Mouse (Mus musculus) lung, adult 2 months (tissue): ENCODE measurements around the gene Ryr2. TPM values are rescaled to one million over a fixed set of nuclear protein-coding genes. Genes with fewer than 3 reads are reported as not detected.

Experiments used
- DNase-seq: peaks from one replicate; pipeline ENCODE4 v3.0.0; 2022
- H3K4me1 ChIP-seq: fragments of 200-500 bp; 2 replicates; pipeline ENCODE4 v1.6.1; 2011; ENCODE audit warnings: low read length; ENCODE audit not compliant: control insufficient read depth, insufficient read depth
- H3K4me3 ChIP-seq: fragments of 200-500 bp; replicated peaks from 2 replicates; pipeline ENCODE3; 2011; ENCODE audit warnings: low read depth, mild to moderate bottlenecking, control low read depth, low read length; ENCODE audit errors: extremely low read depth
- CTCF ChIP-seq: fragments of 200-500 bp; IDR thresholded peaks from 2 replicates; pipeline ENCODE4 v1.5.1; 2011; ENCODE audit warnings: mild to moderate bottlenecking, low read length, control low read depth; ENCODE audit not compliant: insufficient read depth
- POLR2A ChIP-seq: fragments of 200-500 bp; IDR thresholded peaks from 2 replicates; pipeline ENCODE4 v1.6.1; 2011; ENCODE audit warnings: low read depth, mild to moderate bottlenecking, control low read depth, low read length, borderline replicate concordance; ENCODE audit errors: extremely low read depth
- WGBS: fragments of 180-500 bp; shearing (Covaris S2); methylation state at CpG from one replicate; pipeline ENCODE4 v1.1.7; 2018; 5-methylcytosine and 5-hydroxymethylcytosine counted together
- polyA plus RNA-seq: library from polyadenylated mRNA; depleted of rRNA; stranded (reverse); fragments of >200 nt; gene quantifications from 2 replicates; pipeline ENCODE4 v1.2.3, GENCODE M21; 2012

Gene Ryr2
- polyA plus RNA-seq, 1 experiment: 4.1 TPM

- Histone ChIP-seq H3K4me1 (no peaks in the 10 kb centered on the region), H3K4me3 (no peak overlapping the region)
- no peak for TF ChIP-seq POLR2A
- TF ChIP-seq CTCF: no peak
- WGBS: 30% methylated on average over 7 of the region's 7 CpGs
- DNase-seq: no peak
Observed at GRCm38 (mm10) chr13:12124940-12125540, 18.3 kb upstream of the Ryr2 start.

GRCm38 (mm10) chr13:12115551-12115950 lies 8.8 kb upstream of the Ryr2 start:
- H3K4me1 ChIP-seq: no peaks in the 10 kb centered on the region
- DNase-seq: no peak
- 78% methylated on average over 8 of the region's 8 CpGs for WGBS
- TF ChIP-seq CTCF: no peak
- no peak for TF ChIP-seq POLR2A
- no peak overlapping the region for H3K4me3 ChIP-seq

- Histone ChIP-seq H3K4me1 (no peaks in the 10 kb centered on the region), H3K4me3 (no peak overlapping the region)
- DNase-seq: no peak
- WGBS: 66% methylated on average over 1 of the region's 1 CpGs
- TF ChIP-seq POLR2A: no peak
- no peak for TF ChIP-seq CTCF
Observed at GRCm38 (mm10) chr13:12114816-12115215, 8.1 kb upstream of the Ryr2 start.

- 73% methylated on average over 1 of the region's 1 CpGs for WGBS
- Histone ChIP-seq H3K4me3 (no peak overlapping the region), H3K4me1 (no peaks in the 10 kb centered on the region)
- no peak for DNase-seq
- TF ChIP-seq POLR2A: no peak
- TF ChIP-seq CTCF: no peak
Observed at GRCm38 (mm10) chr13:12108955-12109354, 2.2 kb upstream of the Ryr2 start.

- Histone ChIP-seq H3K4me1 (no peaks in the 10 kb centered on the region), H3K4me3 (no peak overlapping the region)
- TF ChIP-seq POLR2A (no peak), CTCF (no peak)
- DNase-seq: peak; percentile 6
- WGBS: 1% methylated on average over 67 of the region's 67 CpGs
Observed at GRCm38 (mm10) chr13:12105830-12106628, 716 bp downstream of the Ryr2 start.

GRCm38 (mm10) chr13:12105231-12105829 lies 1.4 kb downstream of the Ryr2 start:
- TF ChIP-seq POLR2A (no peak), CTCF (no peak)
- no peak for DNase-seq
- Histone ChIP-seq H3K4me3 (no peak overlapping the region), H3K4me1 (no peaks in the 10 kb centered on the region)
- WGBS: 8% methylated on average over 17 of the region's 17 CpGs

GRCm38 (mm10) chr13:12104318-12104717 lies 2.4 kb downstream of the Ryr2 start:
- no peak for TF ChIP-seq CTCF
- TF ChIP-seq POLR2A: no peak
- no peak for DNase-seq
- no peaks in the 10 kb centered on the region for H3K4me1 ChIP-seq
- H3K4me3 ChIP-seq: no peak overlapping the region
- 56% methylated on average over 1 of the region's 1 CpGs for WGBS

- WGBS: 79% methylated on average over 3 of the region's 3 CpGs
- H3K4me3 ChIP-seq: no peak overlapping the region
- no peaks in the 10 kb centered on the region for H3K4me1 ChIP-seq
- no peak for DNase-seq
- TF ChIP-seq CTCF: no peak
- TF ChIP-seq POLR2A: no peak
Observed at GRCm38 (mm10) chr13:12103017-12103416, 3.7 kb downstream of the Ryr2 start.

- no peak for DNase-seq
- WGBS: 73% methylated on average over 3 of the region's 3 CpGs
- H3K4me1 ChIP-seq: no peaks in the 10 kb centered on the region
- TF ChIP-seq POLR2A (no peak), CTCF (no peak)
- H3K4me3 ChIP-seq: no peak overlapping the region
Observed at GRCm38 (mm10) chr13:12099446-12099845, 7.3 kb downstream of the Ryr2 start.

GRCm38 (mm10) chr13:12098981-12099380 lies 7.8 kb downstream of the Ryr2 start:
- Histone ChIP-seq H3K4me3 (no peak overlapping the region), H3K4me1 (no peaks in the 10 kb centered on the region)
- DNase-seq: no peak
- 85% methylated on average over 1 of the region's 1 CpGs for WGBS
- TF ChIP-seq POLR2A (no peak), CTCF (no peak)
